Mouse (Mus musculus) cerebellum, adult 2 months (tissue): ENCODE measurements around the gene Atf5. TPM values are rescaled to one million over a fixed set of nuclear protein-coding genes. Genes with fewer than 3 reads are reported as not detected.

Experiments
- DNase-seq, 2 experiments: peaks; one replicate each; pipeline ENCODE4 v3.0.0; 2021
- H3K27ac ChIP-seq: fragments of 200-500 bp; 2 replicates; pipeline ENCODE4 v1.5.1; 2012; ENCODE audit warnings: low read length, control low read depth, inconsistent platforms; ENCODE audit not compliant: insufficient read depth
- H3K27me3 ChIP-seq: fragments of 200-500 bp; 2 replicates; pipeline ENCODE4 v1.6.1; 2012; ENCODE audit warnings: inconsistent platforms, mild to moderate bottlenecking, low read length, moderate library complexity; ENCODE audit not compliant: control insufficient read depth, insufficient read depth
- H3K4me1 ChIP-seq: fragments of 200-500 bp; 2 replicates; pipeline ENCODE4 v1.6.1; 2011; ENCODE audit warnings: low read length; ENCODE audit not compliant: control insufficient read depth, insufficient read depth
- H3K4me3 ChIP-seq: fragments of 200-500 bp; replicated peaks from 2 replicates; pipeline ENCODE3; 2011; ENCODE audit warnings: mild to moderate bottlenecking, low read depth, low read length, control low read depth; ENCODE audit not compliant: insufficient read depth
- CTCF ChIP-seq: fragments of 200-500 bp; IDR thresholded peaks from 2 replicates; pipeline ENCODE4 v1.5.1; 2011; ENCODE audit warnings: low read depth, mild to moderate bottlenecking, control low read depth, low read length, moderate library complexity, borderline replicate concordance; ENCODE audit not compliant: insufficient read depth
- POLR2A ChIP-seq: fragments of 200-500 bp; IDR thresholded peaks from 2 replicates; pipeline ENCODE4 v1.6.1; 2011; ENCODE audit warnings: low read length, control low read depth, borderline replicate concordance; ENCODE audit not compliant: insufficient read depth
- WGBS: fragments of 180-500 bp; shearing (Covaris S2); methylation state at CpG from one replicate; pipeline ENCODE4 v1.1.7; 2018; 5-methylcytosine and 5-hydroxymethylcytosine counted together
- polyA plus RNA-seq: library from polyadenylated mRNA; depleted of rRNA; stranded (reverse); fragments of >200 nt; gene quantifications from 2 replicates; pipeline ENCODE4 v1.2.3, GENCODE M21; 2012; rRNA removed

Gene Atf5
- polyA plus RNA-seq, 1 experiment = 19.6 TPM

- Histone ChIP-seq H3K4me1 (no peaks in the 10 kb centered on the region), H3K27ac (no peak overlapping the region), H3K27me3 (no peaks in the 10 kb centered on the region), H3K4me3 (no peak overlapping the region)
- WGBS = 89% methylated on average over 8 of the region's 8 CpGs
- DNase-seq = no peak
- TF ChIP-seq POLR2A (no peak), CTCF (no peak)
Observed at GRCm38 (mm10) chr7:44772591-44773204, 43.8 kb downstream of the Atf5 start.

GRCm38 (mm10) chr7:44770046-44770578 is 46.3 kb downstream of the Atf5 start:
- DNase-seq = no peak
- Histone ChIP-seq H3K27me3 (no peaks in the 10 kb centered on the region), H3K27ac (no peak overlapping the region), H3K4me3 (no peak overlapping the region), H3K4me1 (no peaks in the 10 kb centered on the region)
- WGBS = 27% methylated on average over 6 of the region's 6 CpGs
- TF ChIP-seq POLR2A (no peak), CTCF (no peak)

GRCm38 (mm10) chr7:44768129-44768528 is 48.3 kb downstream of the Atf5 start:
- no peaks in the 10 kb centered on the region for H3K27me3 ChIP-seq
- TF ChIP-seq POLR2A (no peak), CTCF (no peak)
- H3K4me1 ChIP-seq = no peaks in the 10 kb centered on the region
- 80% methylated on average over 5 of the region's 5 CpGs for WGBS
- no peak for DNase-seq
- H3K27ac ChIP-seq = no peak overlapping the region
- H3K4me3 ChIP-seq = no peak overlapping the region

Other genes starting within 250 kb of the Atf5 start
- gene Napsa, start 244.3 kb downstream of the Atf5 start, polyA plus RNA-seq = 0.26 and 0.43 TPM in 2 replicates
- gene Kcnc3, start 226.0 kb downstream of the Atf5 start, polyA plus RNA-seq = 368 and 423 TPM in 2 replicates
- 54.9 and 56.2 TPM in 2 replicates for gene Myh14, start 145.8 kb downstream of the Atf5 start, polyA plus RNA-seq
- not detected in 2 replicates for gene Izumo2, start 107.9 kb downstream of the Atf5 start, polyA plus RNA-seq
- 37.4 and 39.1 TPM in 2 replicates for gene Vrk3, start 68.2 kb downstream of the Atf5 start, polyA plus RNA-seq
- gene Zfp473, start 65.6 kb downstream of the Atf5 start, polyA plus RNA-seq = 0.71 and 0.79 TPM in 2 replicates
- 28.9 and 29.4 TPM in 2 replicates for gene Nup62, start 570 bp downstream of the Atf5 start, polyA plus RNA-seq
- gene Il4i1, start 271 bp downstream of the Atf5 start, polyA plus RNA-seq = 1.4 and 1.9 TPM in 2 replicates
- 78.3 and 83.6 TPM in 2 replicates for gene Akt1s1, start 32.3 kb upstream of the Atf5 start, polyA plus RNA-seq
- 119 and 123 TPM in 2 replicates for gene Tbc1d17, start 32.4 kb upstream of the Atf5 start, polyA plus RNA-seq
- 38.3 and 46.7 TPM in 2 replicates for gene Pnkp, start 40.5 kb upstream of the Atf5 start, polyA plus RNA-seq
- 355 and 364 TPM in 2 replicates for gene Ptov1, start 53.1 kb upstream of the Atf5 start, polyA plus RNA-seq
- 105 and 117 TPM in 2 replicates for gene Med25, start 76.1 kb upstream of the Atf5 start, polyA plus RNA-seq
- gene Fuz, start 79.4 kb upstream of the Atf5 start, polyA plus RNA-seq = 29.0 and 31.9 TPM in 2 replicates
- gene Ap2a1, start 112.8 kb upstream of the Atf5 start, polyA plus RNA-seq = 216 and 229 TPM in 2 replicates
- gene Tsks, start 126.5 kb upstream of the Atf5 start, polyA plus RNA-seq = 0.16 and 0.40 TPM in 2 replicates
- 129 and 137 TPM in 2 replicates for gene Cpt1c, start 158.2 kb upstream of the Atf5 start, polyA plus RNA-seq
- 225 and 227 TPM in 2 replicates for gene Prmt1, start 169.9 kb upstream of the Atf5 start, polyA plus RNA-seq
- gene Irf3, start 181.0 kb upstream of the Atf5 start, polyA plus RNA-seq = 126 and 130 TPM in 2 replicates
- 6.0 and 6.4 TPM in 2 replicates for gene Bcl2l12, start 182.1 kb upstream of the Atf5 start, polyA plus RNA-seq
- gene Scaf1, start 199.7 kb upstream of the Atf5 start, polyA plus RNA-seq = 115 and 120 TPM in 2 replicates
- 29.7 and 29.9 TPM in 2 replicates for gene Rras, start 201.3 kb upstream of the Atf5 start, polyA plus RNA-seq
- 22.6 and 23.3 TPM in 2 replicates for gene Prr12, start 236.2 kb upstream of the Atf5 start, polyA plus RNA-seq
- gene Nosip, start 245.8 kb upstream of the Atf5 start, polyA plus RNA-seq = 106 and 112 TPM in 2 replicates
- gene Prrg2, start 246.0 kb upstream of the Atf5 start, polyA plus RNA-seq = 23.3 and 23.7 TPM in 2 replicates